Mouse (Mus musculus) embryonic facial prominence, embryonic 12.5 days (tissue): ENCODE measurements around the gene Ap4m1. TPM values are rescaled to one million over a fixed set of nuclear protein-coding genes. Genes with fewer than 3 reads are reported as not detected.
"Not testable (repeated sequence)": the region's sequence is repeated elsewhere in the genome, so short reads cannot be mapped to it uniquely, and the experiment has no call there.

Source experiments
- ATAC-seq: fragments of 200-750 bp; cut with Nextera tagmentation; 2 replicates; pipeline ENCODE4 v1.8.0; 2017; ENCODE audit not compliant: insufficient number of reproducible peaks, insufficient read depth, low FRiP score, low TSS enrichment
- H3K27ac ChIP-seq: fragments of 300-500 bp; sonication (generic); 2 replicates; pipeline ENCODE4 v1.5.1; 2016; ENCODE audit warnings: mild to moderate bottlenecking
- H3K27me3 ChIP-seq: fragments of 300-500 bp; sonication (generic); 2 replicates; pipeline ENCODE4 v1.6.1; 2016; ENCODE audit warnings: mild to moderate bottlenecking, moderate library complexity
- H3K36me3 ChIP-seq: fragments of 300-500 bp; sonication (generic); 2 replicates; pipeline ENCODE4 v1.6.1; 2016; ENCODE audit warnings: mild to moderate bottlenecking
- H3K4me1 ChIP-seq: fragments of 300-500 bp; sonication (generic); 2 replicates; pipeline ENCODE4 v1.6.1; 2016
- H3K4me2 ChIP-seq: fragments of 300-500 bp; sonication (generic); replicated peaks from 2 replicates; pipeline ENCODE4 v1.6.1; 2016; ENCODE audit warnings: mild to moderate bottlenecking, moderate library complexity
- H3K4me3 ChIP-seq: fragments of 300-500 bp; sonication (generic); 2 replicates; pipeline ENCODE4 v1.5.1; 2016; ENCODE audit warnings: mild to moderate bottlenecking
- H3K9ac ChIP-seq: fragments of 300-500 bp; sonication (generic); 2 replicates; pipeline ENCODE4 v1.6.1; 2016; ENCODE audit warnings: mild to moderate bottlenecking, moderate library complexity
- H3K9me3 ChIP-seq: fragments of 300-500 bp; sonication (generic); 2 replicates; pipeline ENCODE4 v1.6.1; 2016; ENCODE audit warnings: mild to moderate bottlenecking, moderate library complexity
- WGBS: fragments of 180-500 bp; shearing (Covaris S2); methylation state at CpG from one replicate; pipeline ENCODE4 v1.1.7; 2016; 5-methylcytosine and 5-hydroxymethylcytosine counted together
- polyA plus RNA-seq: library from polyadenylated mRNA; unstranded; fragments of >200 nt; fragmentation: Nextera tagmentation; extraction: Ambion mirVana; gene quantifications from 2 replicates; pipeline ENCODE4 v1.2.1, GENCODE M21; 2016

Ap4m1 gene
- polyA plus RNA-seq, 1 experiment from 2014 or later = 30.1 TPM

DNA sequence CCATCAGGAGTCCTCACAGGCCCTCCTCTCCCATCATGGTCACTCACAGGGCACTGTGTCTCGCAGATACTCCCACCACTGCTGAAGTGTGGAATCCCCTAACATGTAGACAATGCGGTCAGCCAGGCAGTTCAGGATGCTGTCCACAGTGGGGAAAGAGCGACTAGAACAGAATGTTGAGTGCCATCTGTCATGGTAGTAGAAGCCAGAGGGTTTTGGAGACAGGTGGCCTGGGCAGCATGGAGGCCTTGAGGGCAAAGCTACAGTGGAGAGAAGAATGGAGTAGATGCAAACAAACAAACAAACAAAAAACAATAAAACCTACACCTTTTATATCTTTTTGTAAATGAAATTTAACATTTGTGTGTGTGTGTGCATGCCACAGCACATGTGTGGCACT is 30.3 kb downstream of the Ap4m1 start:
- no peak overlapping the region for H3K4me3 ChIP-seq
- WGBS = 79% methylated on average over 3 of the region's 3 CpGs
- no peak for ATAC-seq

DNA sequence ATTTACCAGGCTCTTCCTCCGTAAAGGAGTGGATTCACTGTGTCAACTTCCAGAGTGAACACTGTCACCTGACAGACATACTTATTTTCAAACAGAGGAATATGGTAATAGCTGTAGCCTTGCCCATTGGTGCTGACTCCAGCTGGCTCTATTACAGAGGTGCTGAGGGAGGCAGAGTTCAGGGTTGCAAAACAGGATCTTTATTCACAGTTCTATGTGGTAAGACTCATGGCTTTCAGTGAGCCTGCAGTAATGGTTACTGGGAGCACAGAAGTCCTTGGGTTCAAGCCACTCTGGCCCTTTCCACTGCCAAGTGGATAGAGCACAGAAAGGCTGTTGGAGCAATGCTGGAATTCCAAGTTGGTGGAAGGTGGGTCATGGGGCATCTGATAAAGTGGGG is 35.5 kb downstream of the Ap4m1 start:
- Histone ChIP-seq H3K4me3 (no peak overlapping the region), H3K4me1 (no peaks in the 10 kb centered on the region), H3K9ac (no peak overlapping the region), H3K36me3 (no peaks in the 10 kb centered on the region), H3K9me3 (no peaks in the 10 kb centered on the region), H3K27me3 (no peaks in the 10 kb centered on the region), H3K4me2 (no peak overlapping the region), H3K27ac (no peak overlapping the region)
- 83% methylated on average over 1 of the region's 1 CpGs for WGBS
- no peak for ATAC-seq

More for the DNA sequence above, 30.3 kb downstream of the Ap4m1 start:
- no peaks in the 10 kb centered on the region for H3K9me3 ChIP-seq
- H3K4me1 ChIP-seq = no peaks in the 10 kb centered on the region
- no peak overlapping the region for H3K4me2 ChIP-seq
- no peak overlapping the region for H3K9ac ChIP-seq
- no peak overlapping the region for H3K27ac ChIP-seq
- no peaks in the 10 kb centered on the region for H3K27me3 ChIP-seq
- no peaks in the 10 kb centered on the region for H3K36me3 ChIP-seq

GRCm38 (mm10) chr5:138207873-138208272 is 36.1 kb downstream of the Ap4m1 start:
- Histone ChIP-seq H3K9ac (no peak overlapping the region), H3K27me3 (no peaks in the 10 kb centered on the region), H3K36me3 (no peaks in the 10 kb centered on the region), H3K4me1 (no peaks in the 10 kb centered on the region), H3K9me3 (no peaks in the 10 kb centered on the region), H3K4me2 (no peak overlapping the region), H3K4me3 (no peak overlapping the region), H3K27ac (no peak overlapping the region)
- no peak for ATAC-seq
- 86% methylated on average over 4 of the region's 4 CpGs for WGBS

- not testable (repeated sequence) for H3K27ac ChIP-seq, ATAC-seq, H3K27me3 ChIP-seq, H3K36me3 ChIP-seq, H3K4me1 ChIP-seq, H3K4me3 ChIP-seq, H3K9ac ChIP-seq, H3K4me2 ChIP-seq
- WGBS = 92% methylated on average over 13 of the region's 13 CpGs
- peaks cover 19% of the 10 kb centered on the region; the same call in 1 of the 2 replicates for H3K9me3 ChIP-seq
Measured at GRCm38 (mm10) chr5:138216632-138217031, 44.8 kb downstream of the Ap4m1 start.

GRCm38 (mm10) chr5:138219864-138220263 is 48.1 kb downstream of the Ap4m1 start:
- no peak overlapping the region for H3K4me3 ChIP-seq
- 64% methylated on average over 2 of the region's 2 CpGs for WGBS
- no peak overlapping the region for H3K27ac ChIP-seq
- H3K27me3 ChIP-seq = no peaks in the 10 kb centered on the region
- peaks cover 17% of the 10 kb centered on the region; the same call in 1 of the 2 replicates for H3K9me3 ChIP-seq
- no peak overlapping the region for H3K9ac ChIP-seq
- H3K36me3 ChIP-seq = no peaks in the 10 kb centered on the region
- no peaks in the 10 kb centered on the region for H3K4me1 ChIP-seq
- no peak for ATAC-seq
- no peak overlapping the region for H3K4me2 ChIP-seq

GRCm38 (mm10) chr5:138222111-138222510 is 50.3 kb downstream of the Ap4m1 start:
- Histone ChIP-seq H3K27ac (no peak overlapping the region), H3K9me3 (0 out of 2 replicates have a peak, but pooled peaks cover under 1% of the 10 kb centered on the region), H3K4me3 (no peak overlapping the region), H3K4me1 (no peaks in the 10 kb centered on the region), H3K27me3 (no peaks in the 10 kb centered on the region), H3K9ac (no peak overlapping the region), H3K4me2 (no peak overlapping the region), H3K36me3 (no peaks in the 10 kb centered on the region)
- no peak for ATAC-seq
- 29% methylated on average over 4 of the region's 4 CpGs for WGBS

DNA sequence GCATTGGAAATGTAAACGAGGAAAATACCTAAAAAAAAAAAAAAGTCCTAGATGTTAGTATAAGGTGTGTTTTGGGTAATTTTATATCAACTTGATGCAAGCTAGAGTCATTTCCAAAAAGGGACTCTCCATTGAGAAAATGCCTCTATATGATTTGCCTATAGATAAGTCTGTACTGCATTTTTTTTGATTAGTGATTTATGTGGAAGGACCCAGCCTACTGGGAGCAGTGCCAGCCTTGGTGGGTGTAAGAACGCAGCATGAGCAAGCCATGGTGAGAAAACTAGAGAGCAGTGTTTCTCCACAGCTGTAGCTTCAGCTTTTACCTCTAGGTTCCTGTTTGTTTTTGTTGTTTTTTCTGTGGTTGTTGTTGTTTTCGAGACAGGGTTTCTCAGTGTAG is 51.5 kb downstream of the Ap4m1 start:
- no peak for ATAC-seq
- H3K27me3 ChIP-seq = no peaks in the 10 kb centered on the region

DNA sequence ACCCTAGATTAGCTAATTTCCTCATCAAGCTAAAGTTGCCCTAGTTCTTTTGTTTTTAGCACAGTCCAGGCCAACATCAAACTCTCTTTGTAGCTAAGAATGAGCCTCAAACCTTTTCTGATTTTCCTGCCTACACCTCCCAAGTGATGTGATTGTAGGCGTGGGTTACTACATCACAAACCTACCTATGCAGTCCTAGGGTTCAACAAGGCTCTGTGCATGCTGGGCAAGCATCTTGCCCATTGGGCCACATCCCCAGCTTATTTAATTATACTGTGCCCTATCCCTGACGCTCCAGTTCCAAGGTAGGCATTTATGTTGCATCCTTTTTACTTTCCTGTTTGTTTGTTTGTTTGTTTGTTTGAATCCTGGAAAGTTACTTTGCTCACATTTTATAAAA is 53.9 kb downstream of the Ap4m1 start, which contains the start of gene Nxpe5:
Nxpe5 (plus strand) TSS at position 199 of the 400 bp plus-strand sequence.
- no peaks in the 10 kb centered on the region for H3K36me3 ChIP-seq
- H3K4me2 ChIP-seq = no peak within 1 kb of the TSS
- ATAC-seq = no peak
- H3K4me1 ChIP-seq = no peaks in the 10 kb centered on the region
- no peaks in the 10 kb centered on the region for H3K27me3 ChIP-seq
- no peak within 1 kb of the TSS for H3K4me3 ChIP-seq
- no peak within 1 kb of the TSS for H3K27ac ChIP-seq
- no peaks in the 10 kb centered on the region for H3K9me3 ChIP-seq
- 64% methylated on average over 2 of the region's 2 CpGs for WGBS
- H3K9ac ChIP-seq = no peak within 1 kb of the TSS

More for the DNA sequence above, 51.5 kb downstream of the Ap4m1 start:
- 62% methylated on average over 3 of the region's 3 CpGs for WGBS
- no peak overlapping the region for H3K4me2 ChIP-seq
- H3K36me3 ChIP-seq = no peaks in the 10 kb centered on the region
- H3K4me1 ChIP-seq = no peaks in the 10 kb centered on the region
- no peak overlapping the region for H3K27ac ChIP-seq
- no peak overlapping the region for H3K4me3 ChIP-seq
- no peaks in the 10 kb centered on the region for H3K9me3 ChIP-seq
- H3K9ac ChIP-seq = no peak overlapping the region

DNA sequence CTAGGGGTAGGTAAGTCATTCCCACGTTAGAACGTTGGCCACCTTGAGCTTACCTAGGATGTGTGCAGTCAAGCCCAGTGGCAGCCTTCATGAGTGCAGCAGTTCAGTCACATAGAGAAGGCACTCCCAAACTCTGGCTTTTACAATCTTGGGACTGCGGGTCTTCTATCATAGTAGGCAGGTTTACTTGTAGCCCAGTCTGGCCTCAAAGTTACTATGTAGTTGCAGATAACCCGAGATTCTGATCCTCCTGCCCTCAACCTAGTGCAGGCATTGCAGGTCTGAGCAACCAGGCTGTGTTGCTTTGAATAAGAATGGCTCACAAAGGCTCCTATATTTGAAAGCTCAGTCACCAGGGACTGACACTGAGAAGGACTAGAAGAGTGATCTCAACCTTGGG is 54.7 kb downstream of the Ap4m1 start:
- Histone ChIP-seq H3K36me3 (no peaks in the 10 kb centered on the region), H3K4me2 (no peak overlapping the region), H3K27ac (no peak overlapping the region), H3K4me1 (no peaks in the 10 kb centered on the region), H3K4me3 (no peak overlapping the region), H3K9ac (no peak overlapping the region), H3K27me3 (no peaks in the 10 kb centered on the region), H3K9me3 (no peaks in the 10 kb centered on the region)
- no peak for ATAC-seq
- WGBS = 77% methylated on average over 4 of the region's 4 CpGs

DNA sequence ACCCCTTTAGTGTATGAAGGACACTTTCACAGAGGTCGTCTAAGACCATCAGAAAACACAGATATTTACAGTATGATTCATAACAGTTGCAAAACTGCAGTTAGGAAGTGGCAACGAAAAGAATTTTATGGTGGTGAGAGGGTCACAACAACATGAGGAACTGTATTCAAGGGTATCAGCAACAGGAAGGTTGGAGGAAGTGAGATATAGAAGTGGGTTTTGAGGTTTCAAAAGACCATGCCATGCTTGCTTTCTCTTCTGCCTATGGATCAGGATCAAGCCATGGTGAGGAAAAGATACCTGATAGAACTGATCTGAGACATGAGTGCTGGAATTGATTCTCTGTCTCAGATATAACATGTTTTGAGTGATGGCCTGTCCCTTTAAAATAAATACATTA is 55.6 kb downstream of the Ap4m1 start:
- Histone ChIP-seq H3K4me2 (no peak overlapping the region), H3K9me3 (no peaks in the 10 kb centered on the region), H3K27me3 (no peaks in the 10 kb centered on the region), H3K4me3 (no peak overlapping the region), H3K9ac (no peak overlapping the region), H3K4me1 (no peaks in the 10 kb centered on the region), H3K27ac (no peak overlapping the region), H3K36me3 (no peaks in the 10 kb centered on the region)
- WGBS = 73% methylated on average over 2 of the region's 2 CpGs
- no peak for ATAC-seq

DNA sequence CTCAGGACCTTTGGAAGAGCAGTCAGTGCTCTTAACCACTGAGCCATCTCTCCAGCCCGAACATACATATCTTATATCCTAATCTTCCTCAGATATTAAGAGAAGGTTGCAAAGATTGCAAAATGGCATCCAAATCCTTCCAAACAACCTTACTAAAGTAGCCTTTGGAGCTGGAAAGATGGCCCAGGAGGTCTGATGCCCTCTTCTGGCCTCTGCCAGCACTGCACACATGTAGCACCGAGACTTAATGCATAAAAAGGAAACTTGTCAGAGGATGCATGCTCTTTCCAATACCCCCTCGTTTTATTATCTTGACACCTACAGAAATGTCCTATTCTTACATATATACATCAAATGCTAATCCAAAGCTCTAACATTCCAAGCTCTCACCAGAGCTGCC is 56.2 kb downstream of the Ap4m1 start:
- Histone ChIP-seq H3K27me3 (no peaks in the 10 kb centered on the region), H3K27ac (no peak overlapping the region), H3K9ac (no peak overlapping the region), H3K4me1 (no peaks in the 10 kb centered on the region), H3K36me3 (no peaks in the 10 kb centered on the region), H3K4me3 (no peak overlapping the region), H3K9me3 (no peaks in the 10 kb centered on the region), H3K4me2 (no peak overlapping the region)
- ATAC-seq = no peak
- 59% methylated on average over 3 of the region's 3 CpGs for WGBS

DNA sequence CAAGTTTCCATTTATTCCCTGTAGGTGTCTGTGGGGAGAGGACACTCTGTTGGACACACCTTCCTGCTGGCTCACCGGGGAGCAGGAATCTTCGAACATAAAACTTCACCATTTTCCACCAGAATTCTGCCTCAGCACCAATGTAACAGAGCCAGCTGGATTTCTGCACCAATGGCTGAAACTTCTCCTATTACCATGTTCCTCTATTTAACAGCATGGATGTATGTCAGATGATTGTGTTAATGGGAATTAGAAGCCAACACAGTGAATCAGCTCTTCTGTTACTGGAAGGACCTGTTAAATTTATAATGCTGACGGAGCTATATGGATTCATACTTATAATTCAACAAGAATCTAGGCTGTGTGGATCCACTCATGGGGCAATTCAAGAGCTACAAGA is 57.7 kb downstream of the Ap4m1 start:
- 91% methylated on average over 3 of the region's 3 CpGs for WGBS
- Histone ChIP-seq H3K27me3 (no peaks in the 10 kb centered on the region), H3K27ac (no peak overlapping the region), H3K36me3 (no peaks in the 10 kb centered on the region), H3K9me3 (no peaks in the 10 kb centered on the region), H3K9ac (no peak overlapping the region), H3K4me2 (no peak overlapping the region), H3K4me1 (no peaks in the 10 kb centered on the region), H3K4me3 (no peak overlapping the region)
- ATAC-seq = no peak
